Mouse (Mus musculus) neural tube, embryonic 15.5 days (tissue): ENCODE results near the gene Gcg. TPM values are rescaled to one million over a fixed set of nuclear protein-coding genes. Genes with fewer than 3 reads are reported as not detected.

ENCODE experiments used
- ATAC-seq: fragments of 200-750 bp; cut with Nextera tagmentation; 2 replicates; pipeline ENCODE4 v1.8.0; 2017; ENCODE audit warnings: mild to moderate bottlenecking, moderate TSS enrichment, moderate library complexity; ENCODE audit not compliant: low FRiP score
- H3K27ac ChIP-seq: fragments of 300-500 bp; sonication (generic); replicated peaks from 2 replicates; pipeline ENCODE4 v1.5.1; 2015; ENCODE audit warnings: mild to moderate bottlenecking, inconsistent platforms
- H3K27me3 ChIP-seq: fragments of 300-500 bp; sonication (generic); replicated peaks from 2 replicates; pipeline ENCODE4 v1.6.1; 2015; ENCODE audit warnings: inconsistent platforms
- H3K36me3 ChIP-seq: fragments of 300-500 bp; sonication (generic); 2 replicates; pipeline ENCODE4 v1.6.1; 2015; ENCODE audit warnings: inconsistent platforms
- H3K4me1 ChIP-seq: fragments of 300-500 bp; sonication (generic); 2 replicates; pipeline ENCODE4 v1.6.1; 2015; ENCODE audit warnings: inconsistent platforms
- H3K4me2 ChIP-seq: fragments of 300-500 bp; sonication (generic); 2 replicates; pipeline ENCODE4 v1.6.1; 2015; ENCODE audit warnings: inconsistent platforms, mild to moderate bottlenecking, moderate library complexity
- H3K4me3 ChIP-seq: fragments of 300-500 bp; sonication (generic); replicated peaks from 2 replicates; pipeline ENCODE4 v1.5.1; 2015; ENCODE audit warnings: mild to moderate bottlenecking, inconsistent platforms
- H3K9ac ChIP-seq: fragments of 300-500 bp; sonication (generic); replicated peaks from 2 replicates; pipeline ENCODE4 v1.6.1; 2015; ENCODE audit warnings: mild to moderate bottlenecking, inconsistent platforms
- H3K9me3 ChIP-seq: fragments of 300-500 bp; sonication (generic); replicated peaks from 2 replicates; pipeline ENCODE4 v1.6.1; 2016; ENCODE audit warnings: inconsistent platforms
- WGBS: fragments of 180-500 bp; shearing (Covaris S2); methylation state at CpG from one replicate; pipeline ENCODE4 v1.1.7; 2015; ENCODE audit warnings: mixed read lengths; 5-methylcytosine and 5-hydroxymethylcytosine counted together
- polyA plus RNA-seq: library from polyadenylated mRNA; unstranded; fragments of >200 nt; fragmentation: Nextera tagmentation; extraction: Ambion mirVana; gene quantifications from 2 replicates; pipeline ENCODE4 v1.2.1, GENCODE M21; 2015

Gcg gene
- 0.33 and 0.43 TPM in 2 replicates for polyA plus RNA-seq

DNA sequence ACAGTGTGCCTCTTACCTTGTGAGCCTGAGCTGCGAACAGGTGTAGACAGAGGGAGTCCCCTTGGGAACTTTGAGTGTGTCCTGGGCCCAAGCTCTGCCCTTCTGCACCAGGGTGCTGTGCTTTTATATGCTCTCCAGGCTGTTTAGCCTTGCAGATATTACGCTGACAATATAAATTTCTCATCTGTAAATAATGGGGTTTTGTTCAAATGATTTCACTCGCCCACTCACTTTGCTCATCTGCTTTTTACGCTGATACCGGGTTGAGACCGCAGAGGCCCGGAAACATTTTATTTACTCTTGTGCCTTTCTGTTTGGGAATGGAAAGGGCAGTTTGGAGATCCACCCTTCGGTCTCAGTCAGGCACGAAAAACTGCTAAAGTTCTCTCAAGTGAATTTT is at the start of gene Gcg:
Gene Gcg (minus strand): TSS at position 101 of the 400 bp plus-strand sequence.
- no peak for ATAC-seq
- Histone ChIP-seq H3K27ac (no peak within 1 kb of the TSS), H3K36me3 (no peaks in the 10 kb centered on the region), H3K4me3 (no peak within 1 kb of the TSS), H3K27me3 (no peaks in the 10 kb centered on the region), H3K4me2 (no peak within 1 kb of the TSS), H3K9me3 (no peaks in the 10 kb centered on the region), H3K9ac (no peak within 1 kb of the TSS), H3K4me1 (no peaks in the 10 kb centered on the region)
- WGBS: 76% methylated on average over 9 of the region's 9 CpGs

DNA sequence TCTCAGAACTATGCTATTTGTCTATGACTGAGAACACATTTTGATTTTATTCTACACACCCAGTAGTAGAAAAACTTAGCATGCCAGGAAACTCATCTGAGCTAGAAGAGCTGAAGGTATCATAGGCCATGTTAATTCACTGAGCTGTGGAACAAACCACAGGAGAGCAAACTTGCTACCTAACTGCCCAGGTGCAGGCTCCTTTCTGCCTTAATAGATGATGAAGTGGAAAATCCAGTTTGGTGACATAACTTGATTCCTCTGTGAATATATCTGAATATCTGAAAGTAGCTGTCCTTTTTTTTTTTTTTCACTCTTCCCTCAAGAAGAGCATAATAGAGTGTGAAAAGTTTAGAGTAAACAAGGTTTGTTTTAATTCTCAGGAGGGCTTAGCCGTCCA is 47.6 kb upstream of the Gcg start:
- ATAC-seq: no peak
- Histone ChIP-seq H3K27me3 (no peaks in the 10 kb centered on the region), H3K9me3 (no peaks in the 10 kb centered on the region), H3K27ac (no peak overlapping the region), H3K4me3 (no peak overlapping the region), H3K9ac (no peak overlapping the region), H3K36me3 (no peaks in the 10 kb centered on the region), H3K4me2 (no peak overlapping the region), H3K4me1 (no peaks in the 10 kb centered on the region)
- WGBS: 71% methylated on average over 1 of the region's 1 CpGs

GRCm38 (mm10) chr2:62526399-62526798 is 42.9 kb upstream of the Gcg start:
- 93% methylated on average over 9 of the region's 9 CpGs for WGBS
- H3K4me1 ChIP-seq: no peaks in the 10 kb centered on the region
- no peak for ATAC-seq
- no peak overlapping the region for H3K4me2 ChIP-seq
- H3K9me3 ChIP-seq: no peaks in the 10 kb centered on the region
- H3K4me3 ChIP-seq: no peak overlapping the region
- H3K27me3 ChIP-seq: no peaks in the 10 kb centered on the region
- H3K27ac ChIP-seq: no peak overlapping the region
- no peaks in the 10 kb centered on the region for H3K36me3 ChIP-seq
- no peak overlapping the region for H3K9ac ChIP-seq

DNA sequence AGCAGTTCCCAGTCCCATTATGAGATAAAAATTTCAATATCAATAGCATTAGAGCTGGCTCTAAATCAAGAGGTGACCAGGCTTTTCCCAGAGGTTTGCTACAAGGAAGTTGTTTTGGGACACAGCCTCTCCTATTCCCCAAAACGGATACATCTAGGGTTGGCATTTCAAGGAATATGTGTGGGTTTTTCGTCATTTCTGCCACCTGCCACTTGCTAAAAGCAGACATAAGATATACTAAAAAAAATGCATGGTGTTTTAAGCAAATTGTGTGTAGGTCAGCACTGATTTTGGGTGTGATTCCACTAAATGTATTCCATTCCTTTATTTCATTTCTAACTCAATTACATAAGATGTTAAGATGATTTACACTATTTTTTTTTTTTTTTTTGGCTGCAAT is 34.3 kb upstream of the Gcg start:
- H3K9me3 ChIP-seq: no peaks in the 10 kb centered on the region
- no peak overlapping the region for H3K4me2 ChIP-seq
- no peak overlapping the region for H3K9ac ChIP-seq
- ATAC-seq: no peak
- no peaks in the 10 kb centered on the region for H3K27me3 ChIP-seq
- H3K36me3 ChIP-seq: no peaks in the 10 kb centered on the region
- H3K27ac ChIP-seq: no peak overlapping the region
- H3K4me3 ChIP-seq: no peak overlapping the region
- 81% methylated on average over 2 of the region's 2 CpGs for WGBS
- H3K4me1 ChIP-seq: no peaks in the 10 kb centered on the region

DNA sequence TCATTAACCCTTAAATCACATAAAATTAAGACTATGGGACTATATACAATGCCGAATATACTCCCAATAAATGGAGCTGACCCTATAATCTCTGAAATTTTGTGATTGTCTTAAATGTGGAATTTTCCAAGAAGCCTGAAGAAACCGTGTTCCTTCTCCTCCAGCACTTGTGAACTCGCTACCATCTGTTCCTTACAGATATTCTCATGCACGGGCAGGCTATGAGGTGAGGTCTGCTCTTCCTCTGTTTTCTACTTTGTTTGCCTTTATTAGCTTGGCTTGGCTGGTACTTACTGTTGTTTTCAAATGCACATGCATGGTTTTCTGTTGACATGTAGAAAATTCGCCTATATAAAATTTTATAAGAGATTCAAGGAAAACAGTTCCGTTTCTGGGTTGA is 31.0 kb upstream of the Gcg start:
- WGBS: 86% methylated on average over 6 of the region's 6 CpGs
- H3K4me3 ChIP-seq: no peak overlapping the region
- no peak overlapping the region for H3K9ac ChIP-seq
- H3K27ac ChIP-seq: no peak overlapping the region
- H3K9me3 ChIP-seq: no peaks in the 10 kb centered on the region
- H3K36me3 ChIP-seq: no peaks in the 10 kb centered on the region
- no peak for ATAC-seq
- no peaks in the 10 kb centered on the region for H3K4me1 ChIP-seq
- H3K4me2 ChIP-seq: no peak overlapping the region
- H3K27me3 ChIP-seq: no peaks in the 10 kb centered on the region

DNA sequence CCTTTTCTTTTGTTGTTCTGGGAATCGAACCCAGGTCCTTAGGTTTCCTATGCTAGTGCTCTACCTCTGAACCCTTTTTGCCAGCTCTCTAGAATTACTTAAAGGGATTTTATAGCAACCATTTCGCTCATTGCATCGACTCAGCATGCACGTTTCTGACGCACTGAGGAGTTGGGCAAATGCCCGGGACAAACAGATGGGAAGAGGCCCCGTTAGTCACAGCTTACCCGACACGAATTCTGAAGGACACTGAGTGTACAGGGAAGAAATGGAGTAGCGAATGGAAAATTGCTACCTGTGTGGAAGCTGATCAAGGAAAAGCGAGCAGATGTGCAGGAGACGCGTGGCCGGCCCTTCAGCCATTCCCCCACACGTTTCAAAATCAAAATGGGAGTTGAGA is 30.0 kb upstream of the Gcg start:
- ATAC-seq: no peak
- WGBS: 83% methylated on average over 15 of the region's 15 CpGs
- H3K9me3 ChIP-seq: no peaks in the 10 kb centered on the region

DNA sequence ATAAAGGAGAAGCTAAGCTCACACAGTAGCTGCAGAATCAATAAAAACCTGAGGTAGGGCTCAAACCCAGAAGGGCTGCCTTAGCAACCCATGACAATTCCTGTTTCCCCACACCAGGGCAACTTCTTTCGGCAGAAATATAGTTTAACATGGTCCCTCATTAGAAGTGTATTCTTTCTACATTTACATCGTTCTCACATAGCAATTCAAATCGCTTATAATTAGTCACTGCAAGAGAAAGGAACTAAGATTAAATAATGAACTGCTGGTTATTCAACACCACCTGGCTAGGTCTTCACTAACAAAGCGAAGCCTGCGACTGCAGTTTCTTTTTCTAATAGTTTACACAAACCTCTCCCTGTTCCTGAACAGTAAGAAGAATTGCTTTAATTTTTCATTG is 23.7 kb upstream of the Gcg start:
- H3K9ac ChIP-seq: no peak overlapping the region
- 76% methylated on average over 5 of the region's 5 CpGs for whole genome bisulfite sequencing
- no peaks in the 10 kb centered on the region for H3K36me3 ChIP-seq
- no peak for ATAC-seq
- no peaks in the 10 kb centered on the region for H3K27me3 ChIP-seq
- no peaks in the 10 kb centered on the region for H3K4me1 ChIP-seq
- no peak overlapping the region for H3K27ac ChIP-seq
- no peak overlapping the region for H3K4me2 ChIP-seq
- H3K9me3 ChIP-seq: no peaks in the 10 kb centered on the region
- no peak overlapping the region for H3K4me3 ChIP-seq

More for the DNA sequence above, 30.0 kb upstream of the Gcg start:
- H3K27ac ChIP-seq: no peak overlapping the region
- H3K4me2 ChIP-seq: no peak overlapping the region
- no peak overlapping the region for H3K4me3 ChIP-seq
- H3K9ac ChIP-seq: no peak overlapping the region
- H3K36me3 ChIP-seq: no peaks in the 10 kb centered on the region
- no peaks in the 10 kb centered on the region for H3K4me1 ChIP-seq
- H3K27me3 ChIP-seq: no peaks in the 10 kb centered on the region

DNA sequence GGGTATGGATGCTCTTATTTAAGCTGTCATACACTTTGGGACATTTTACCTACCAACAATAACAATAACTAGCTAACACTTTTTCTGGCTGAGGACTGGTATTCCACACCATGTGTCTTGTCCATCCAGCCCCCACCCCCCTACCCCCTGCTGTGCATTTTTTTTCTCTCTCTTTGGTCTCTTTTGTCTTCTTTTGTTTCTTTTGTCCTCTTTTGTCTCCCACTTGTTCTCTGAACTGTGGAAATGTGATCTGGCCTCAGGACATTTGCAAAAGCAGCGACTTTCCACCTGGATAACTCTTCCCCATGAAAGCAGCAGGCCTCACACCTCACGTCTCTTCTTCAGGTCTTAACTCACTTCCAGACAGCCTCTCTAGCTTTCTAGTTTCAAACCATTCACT is 23.0 kb upstream of the Gcg start:
- 31% methylated on average over 2 of the region's 2 CpGs for WGBS

DNA sequence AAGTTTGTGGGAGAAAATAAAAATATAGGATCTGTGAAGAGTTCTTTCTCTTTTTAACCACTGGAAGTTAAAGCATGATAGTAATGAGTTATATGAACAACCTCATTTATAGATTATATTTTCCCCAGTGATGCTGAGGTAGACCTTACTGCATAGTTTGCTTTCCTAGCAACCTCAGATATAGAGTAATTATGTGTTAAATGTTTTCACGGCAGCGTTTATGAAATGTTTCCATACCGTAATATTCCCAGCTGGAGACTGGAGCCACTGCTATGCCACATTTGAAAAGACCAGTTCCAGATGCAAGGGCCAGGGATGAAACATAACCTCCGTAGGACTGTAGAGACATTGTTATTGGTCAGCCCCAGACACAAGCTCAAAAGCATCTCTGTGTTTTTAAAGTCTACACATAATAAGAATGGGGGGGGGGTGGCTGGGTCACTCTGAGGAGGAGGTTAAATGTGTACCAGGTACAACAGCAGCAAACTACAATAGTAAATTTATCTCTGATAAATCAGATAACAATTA is 20.9 kb upstream of the Gcg start:
- H3K9me3 ChIP-seq: no peaks in the 10 kb centered on the region
- no peaks in the 10 kb centered on the region for H3K27me3 ChIP-seq
- H3K27ac ChIP-seq: no peak overlapping the region
- H3K9ac ChIP-seq: no peak overlapping the region
- H3K4me3 ChIP-seq: no peak overlapping the region
- H3K4me1 ChIP-seq: no peaks in the 10 kb centered on the region
- H3K36me3 ChIP-seq: no peaks in the 10 kb centered on the region
- 72% methylated on average over 4 of the region's 4 CpGs for WGBS
- ATAC-seq: no peak
- no peak overlapping the region for H3K4me2 ChIP-seq

More for the DNA sequence above, 23.0 kb upstream of the Gcg start:
- Histone ChIP-seq H3K4me3 (no peak overlapping the region), H3K9me3 (no peaks in the 10 kb centered on the region), H3K27me3 (no peaks in the 10 kb centered on the region), H3K9ac (no peak overlapping the region), H3K4me1 (no peaks in the 10 kb centered on the region), H3K4me2 (no peak overlapping the region), H3K36me3 (no peaks in the 10 kb centered on the region), H3K27ac (no peak overlapping the region)
- ATAC-seq: no peak

DNA sequence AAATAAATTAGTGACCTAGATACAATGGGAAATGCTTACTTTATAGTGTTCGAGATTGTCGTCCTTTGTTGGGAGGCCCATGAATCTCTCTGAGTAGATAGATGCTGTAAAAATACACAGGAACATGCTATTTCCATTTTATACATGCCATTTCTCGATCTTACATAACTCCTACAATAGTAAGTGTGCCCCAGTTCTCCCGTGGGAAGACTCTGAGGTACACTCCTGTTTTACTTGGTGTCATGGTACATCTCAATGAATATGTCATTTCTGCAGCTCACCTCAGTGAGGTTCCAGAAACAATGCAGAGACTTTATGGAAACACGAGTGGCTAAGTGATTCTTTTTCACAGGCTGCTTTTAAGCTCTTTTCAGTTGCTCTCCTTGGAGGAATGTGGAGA is 19.9 kb upstream of the Gcg start:
- H3K4me3 ChIP-seq: no peak overlapping the region
- H3K9me3 ChIP-seq: no peaks in the 10 kb centered on the region
- ATAC-seq: no peak
- H3K27me3 ChIP-seq: no peaks in the 10 kb centered on the region
- H3K4me1 ChIP-seq: no peaks in the 10 kb centered on the region
- H3K36me3 ChIP-seq: no peaks in the 10 kb centered on the region
- H3K9ac ChIP-seq: no peak overlapping the region
- H3K4me2 ChIP-seq: no peak overlapping the region
- no peak overlapping the region for H3K27ac ChIP-seq
- 75% methylated on average over 5 of the region's 5 CpGs for WGBS

GRCm38 (mm10) chr2:62502516-62502915 is 19.1 kb upstream of the Gcg start:
- no peak overlapping the region for H3K4me3 ChIP-seq
- H3K27me3 ChIP-seq: no peaks in the 10 kb centered on the region
- no peaks in the 10 kb centered on the region for H3K4me1 ChIP-seq
- H3K9me3 ChIP-seq: no peaks in the 10 kb centered on the region
- no peak overlapping the region for H3K4me2 ChIP-seq
- no peak overlapping the region for H3K27ac ChIP-seq
- H3K36me3 ChIP-seq: no peaks in the 10 kb centered on the region
- no peak for ATAC-seq
- 87% methylated on average over 4 of the region's 4 CpGs for WGBS
- no peak overlapping the region for H3K9ac ChIP-seq

- no peak overlapping the region for H3K9ac ChIP-seq
- no peak overlapping the region for H3K4me2 ChIP-seq
- no peak overlapping the region for H3K4me3 ChIP-seq
- H3K4me1 ChIP-seq: no peaks in the 10 kb centered on the region
- H3K27me3 ChIP-seq: no peaks in the 10 kb centered on the region
- no peaks in the 10 kb centered on the region for H3K36me3 ChIP-seq
- H3K9me3 ChIP-seq: no peaks in the 10 kb centered on the region
- H3K27ac ChIP-seq: no peak overlapping the region
- ATAC-seq: no peak
- 86% methylated on average over 5 of the region's 5 CpGs for WGBS
Measured at GRCm38 (mm10) chr2:62498821-62499220, 15.4 kb upstream of the Gcg start.

DNA sequence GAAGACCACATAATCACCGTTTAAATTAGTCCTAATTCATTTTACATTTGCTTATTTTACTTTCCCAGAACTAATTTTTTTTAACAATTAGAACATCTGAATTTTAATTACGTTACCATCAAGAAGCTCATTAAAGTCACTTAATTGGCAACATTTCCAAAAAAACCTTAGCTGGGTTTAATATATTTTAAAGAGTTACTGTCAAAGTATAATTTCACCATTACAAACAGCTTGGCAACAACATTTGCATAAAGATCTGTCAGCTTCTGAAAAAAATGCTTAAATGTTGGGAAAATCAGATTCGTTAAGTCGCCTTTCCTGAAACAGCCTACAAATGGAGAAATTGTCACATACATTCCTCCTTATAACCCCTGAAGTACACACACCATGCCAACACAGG is 14.6 kb upstream of the Gcg start:
- Histone ChIP-seq H3K27me3 (no peaks in the 10 kb centered on the region), H3K4me3 (no peak overlapping the region), H3K36me3 (no peaks in the 10 kb centered on the region), H3K27ac (no peak overlapping the region), H3K9me3 (no peaks in the 10 kb centered on the region), H3K4me1 (no peaks in the 10 kb centered on the region), H3K9ac (no peak overlapping the region), H3K4me2 (no peak overlapping the region)
- 77% methylated on average over 4 of the region's 4 CpGs for WGBS
- ATAC-seq: no peak
